Mouse (Mus musculus): ENCODE data around the gene Ints3. TPM values are rescaled to one million over a fixed set of nuclear protein-coding genes. Genes with fewer than 3 reads are reported as not detected.

Ints3 gene
- total and polyA plus RNA-seq, 2 experiments from 2014 or later: 20.4 to 71.7 TPM

DNA sequence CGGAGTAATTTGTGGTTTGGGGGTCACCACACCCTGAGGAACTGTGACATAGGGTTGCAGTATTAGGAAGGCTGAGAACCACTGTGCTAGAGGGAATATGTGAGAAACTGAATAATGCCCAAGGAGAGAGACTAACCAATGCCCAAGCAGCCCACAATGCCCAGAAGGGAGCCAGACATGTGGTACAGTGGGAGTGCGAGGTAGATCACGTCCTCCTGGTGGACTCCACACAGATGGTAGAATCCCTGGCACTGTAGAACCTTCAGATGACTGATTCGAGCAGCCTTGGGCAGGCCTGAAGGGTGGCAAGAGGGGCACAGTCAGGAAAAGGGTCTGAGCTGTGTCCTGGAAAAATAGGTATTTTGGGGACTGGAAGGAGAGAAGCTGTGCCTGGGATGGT is 45.2 kb downstream of the Ints3 start:
- DNase-seq (ENCODE audit: low spot score): no peak
- WGBS: 53% methylated on average over 4 of the region's 4 CpGs
- no peaks in the 10 kb centered on the region for H3K27me3 ChIP-seq (ENCODE audit: insufficient read depth, low read length)
- no peaks in the 10 kb centered on the region for H3K9me3 ChIP-seq (ENCODE audit: low read length)
- H3K36me3 ChIP-seq (ENCODE audit: insufficient read depth, low read length): peaks cover 27% of the 10 kb centered on the region
- H3K4me3 ChIP-seq (ENCODE audit: low read length): peak overlapping the region; percentile 71
- H3K4me1 ChIP-seq (ENCODE audit: insufficient read depth, low read length): peaks cover 23% of the 10 kb centered on the region
- H3K9ac ChIP-seq (replicated peaks; ENCODE audit: low read length): peak overlapping the region; percentile 92; the same call in 1 of the 2 replicates
- peak overlapping the region; percentile 90 for H3K4me2 ChIP-seq (ENCODE audit: low read depth, low read length)
- no peak for ATAC-seq
- peak overlapping the region; percentile 95 for H3K27ac ChIP-seq
- no peak for TF ChIP-seq CTCF (IDR thresholded peaks at IDR 0.05; ENCODE audit: low read depth)

DNA sequence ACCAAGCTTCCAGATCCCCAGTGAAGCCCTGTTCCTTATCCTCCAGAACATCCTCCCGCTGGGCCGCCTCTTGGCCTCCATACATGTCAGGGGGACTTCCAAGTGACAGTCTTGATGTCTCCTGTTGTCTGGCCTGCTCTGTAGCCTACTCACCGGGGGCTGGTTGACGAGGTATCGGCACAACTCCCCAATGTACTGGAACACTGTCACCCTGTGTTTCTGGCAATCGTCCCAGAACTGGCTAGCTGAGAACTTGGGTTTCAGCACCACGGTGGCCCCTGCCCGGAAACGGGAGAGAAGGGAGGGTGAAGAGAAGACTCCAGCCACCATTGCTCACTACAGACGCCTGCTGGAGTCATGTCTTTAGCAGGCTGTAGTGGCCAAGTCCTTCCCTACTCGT is 45.9 kb downstream of the Ints3 start:
- Histone ChIP-seq H3K4me2 (ENCODE audit: low read depth, low read length) (peak overlapping the region; percentile 90), H3K36me3 (ENCODE audit: insufficient read depth, low read length) (peaks cover 20% of the 10 kb centered on the region), H3K4me1 (ENCODE audit: insufficient read depth, low read length) (peaks cover 23% of the 10 kb centered on the region), H3K4me3 (ENCODE audit: low read length) (peak overlapping the region; percentile 71), H3K9me3 (ENCODE audit: low read length) (no peaks in the 10 kb centered on the region), H3K9ac (replicated peaks; ENCODE audit: low read length) (peak overlapping the region; percentile 92; the same call in 1 of the 2 replicates), H3K27me3 (ENCODE audit: insufficient read depth, low read length) (no peaks in the 10 kb centered on the region), H3K27ac (peak overlapping the region; percentile 32; the same call in 1 of the 2 replicates)
- ATAC-seq (no peak), DNase-seq (ENCODE audit: low spot score) (peak; percentile 57)
- TF ChIP-seq CTCF (IDR thresholded peaks at IDR 0.05; ENCODE audit: low read depth): peak; percentile 26; the same call in 1 of the 2 replicates
- WGBS: 31% methylated on average over 11 of the region's 11 CpGs

DNA sequence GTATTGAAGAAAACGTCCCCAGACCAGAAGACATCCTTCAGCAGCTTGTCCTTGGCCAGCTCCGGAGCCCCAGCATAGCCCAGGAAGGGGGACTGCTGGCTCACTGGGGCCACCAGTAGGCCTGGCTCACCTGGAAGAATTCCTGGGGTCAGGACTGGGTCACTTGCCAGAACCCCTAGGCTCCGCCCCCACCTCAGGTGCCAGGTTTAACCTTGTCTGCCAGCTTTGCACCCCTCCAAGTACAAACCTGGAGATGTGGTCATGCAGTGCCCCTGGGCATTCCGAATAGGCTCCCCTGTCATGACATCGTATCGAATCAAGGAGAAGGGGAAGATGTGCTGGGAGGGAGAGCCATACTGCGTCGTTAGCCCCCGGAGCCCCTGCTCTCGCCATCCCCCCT is 46.6 kb downstream of the Ints3 start:
- Histone ChIP-seq H3K9ac (replicated peaks; ENCODE audit: low read length) (peak overlapping the region; percentile 92; the same call in 1 of the 2 replicates), H3K27ac (no peak overlapping the region), H3K4me2 (ENCODE audit: low read depth, low read length) (peak overlapping the region; percentile 90), H3K9me3 (ENCODE audit: low read length) (no peaks in the 10 kb centered on the region), H3K4me1 (ENCODE audit: insufficient read depth, low read length) (peaks cover 23% of the 10 kb centered on the region), H3K27me3 (ENCODE audit: insufficient read depth, low read length) (no peaks in the 10 kb centered on the region), H3K4me3 (ENCODE audit: low read length) (no peak overlapping the region; the same call in 1 of the 2 replicates), H3K36me3 (ENCODE audit: insufficient read depth, low read length) (peaks cover 13% of the 10 kb centered on the region)
- DNase-seq (ENCODE audit: low spot score) (no peak), ATAC-seq (no peak)
- WGBS: 91% methylated on average over 10 of the region's 10 CpGs
- no peak for TF ChIP-seq CTCF (IDR thresholded peaks at IDR 0.05; ENCODE audit: low read depth)

DNA sequence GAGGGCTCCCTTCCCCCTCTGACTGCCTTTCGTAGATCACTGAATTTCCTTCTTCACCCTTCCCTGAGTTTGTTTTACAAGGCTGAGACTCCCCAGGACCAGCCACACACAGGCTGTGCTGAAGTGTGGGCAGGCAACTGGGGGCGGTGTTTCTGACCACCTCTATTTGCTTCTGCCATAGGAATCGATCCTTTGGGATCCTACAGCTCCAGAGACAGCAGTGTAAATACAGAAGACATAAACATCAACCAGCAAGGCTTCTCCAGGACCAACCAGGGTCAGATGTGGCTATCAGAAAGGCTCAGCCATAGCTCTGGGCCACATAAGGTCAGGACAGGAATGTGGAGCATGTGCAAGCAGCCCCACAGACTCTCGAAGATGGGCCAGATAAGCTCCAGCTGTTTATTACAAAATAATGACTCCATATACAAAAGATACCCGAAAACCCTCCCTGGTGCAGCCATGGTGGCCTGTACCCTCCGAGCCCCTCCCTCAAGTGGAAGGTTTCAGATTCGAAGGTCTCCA is 48.5 kb downstream of the Ints3 start:
- DNase-seq (ENCODE audit: low spot score) (no peak), ATAC-seq (no peak)
- Histone ChIP-seq H3K9me3 (ENCODE audit: low read length) (no peaks in the 10 kb centered on the region), H3K36me3 (ENCODE audit: insufficient read depth, low read length) (0 out of 2 replicates have a peak, but pooled peaks cover 5% of the 10 kb centered on the region), H3K4me1 (ENCODE audit: insufficient read depth, low read length) (peaks cover 18% of the 10 kb centered on the region), H3K4me3 (ENCODE audit: low read length) (no peak overlapping the region), H3K9ac (replicated peaks; ENCODE audit: low read length) (no peak overlapping the region), H3K27me3 (ENCODE audit: insufficient read depth, low read length) (no peaks in the 10 kb centered on the region), H3K4me2 (ENCODE audit: low read depth, low read length) (no peak overlapping the region), H3K27ac (no peak overlapping the region)
- WGBS: 78% methylated on average over 7 of the region's 7 CpGs
- TF ChIP-seq CTCF (IDR thresholded peaks at IDR 0.05; ENCODE audit: low read depth): no peak

DNA sequence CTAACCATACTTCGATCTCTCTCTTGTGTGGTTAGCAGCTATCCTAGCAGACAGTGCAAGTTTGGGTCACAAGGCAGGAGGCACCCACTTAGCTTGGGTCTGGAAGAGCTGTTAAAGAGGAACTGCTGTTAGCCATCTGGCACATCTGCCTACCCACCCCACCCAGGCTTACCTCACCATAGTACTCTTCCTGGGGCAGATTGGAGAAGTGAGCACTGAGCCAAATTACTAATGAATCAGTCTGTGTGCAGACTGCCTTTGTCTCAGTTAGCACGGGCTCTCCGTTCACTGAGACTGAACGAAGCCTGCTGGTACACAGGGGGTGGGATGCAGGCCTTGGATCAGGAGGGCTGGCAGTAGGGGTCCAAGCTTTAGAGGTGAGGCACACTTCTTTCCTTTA is 49.7 kb downstream of the Ints3 start:
- Histone ChIP-seq H3K9ac (replicated peaks; ENCODE audit: low read length) (no peak overlapping the region), H3K4me1 (ENCODE audit: insufficient read depth, low read length) (peaks cover 18% of the 10 kb centered on the region), H3K4me3 (ENCODE audit: low read length) (no peak overlapping the region), H3K36me3 (ENCODE audit: insufficient read depth, low read length) (0 out of 2 replicates have a peak, but pooled peaks cover 5% of the 10 kb centered on the region), H3K9me3 (ENCODE audit: low read length) (no peaks in the 10 kb centered on the region), H3K27ac (no peak overlapping the region), H3K4me2 (ENCODE audit: low read depth, low read length) (no peak overlapping the region), H3K27me3 (ENCODE audit: insufficient read depth, low read length) (no peaks in the 10 kb centered on the region)
- ATAC-seq (no peak; the same call in 1 of the 2 replicates), DNase-seq (ENCODE audit: low spot score) (peak; percentile 16)
- 44% methylated on average over 4 of the region's 4 CpGs for WGBS
- TF ChIP-seq CTCF (IDR thresholded peaks at IDR 0.05; ENCODE audit: low read depth): no peak

DNA sequence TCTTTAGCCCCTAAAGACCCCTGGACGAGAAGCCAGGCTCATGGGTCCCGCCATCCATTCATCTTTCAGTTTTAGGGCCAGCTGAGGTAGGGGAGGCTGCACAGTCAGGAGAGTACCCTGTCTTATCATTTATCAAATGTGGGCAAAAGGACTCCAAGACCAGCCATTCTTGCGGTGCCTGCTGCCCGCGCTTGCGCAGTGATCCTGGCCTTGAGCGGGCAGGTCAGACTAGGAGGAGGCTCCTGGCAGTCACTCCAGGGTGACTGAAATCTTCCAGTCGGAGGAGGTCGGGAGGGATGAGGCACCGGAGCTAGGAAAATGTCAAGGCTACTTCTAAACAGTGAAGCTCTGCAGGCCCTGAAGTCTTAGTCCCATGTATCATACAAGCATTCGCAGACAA is 51.7 kb downstream of the Ints3 start:
- no peak for ATAC-seq
- Histone ChIP-seq H3K27ac (no peak overlapping the region), H3K36me3 (ENCODE audit: insufficient read depth, low read length) (0 out of 2 replicates have a peak, but pooled peaks cover 5% of the 10 kb centered on the region), H3K4me1 (ENCODE audit: insufficient read depth, low read length) (no peaks in the 10 kb centered on the region; the same call in 1 of the 2 replicates), H3K9me3 (ENCODE audit: low read length) (no peaks in the 10 kb centered on the region), H3K9ac (replicated peaks; ENCODE audit: low read length) (no peak overlapping the region), H3K27me3 (ENCODE audit: insufficient read depth, low read length) (no peaks in the 10 kb centered on the region), H3K4me3 (ENCODE audit: low read length) (no peak overlapping the region), H3K4me2 (ENCODE audit: low read depth, low read length) (no peak overlapping the region)
- 73% methylated on average over 11 of the region's 11 CpGs for WGBS
- TF ChIP-seq CTCF (IDR thresholded peaks at IDR 0.05; ENCODE audit: low read depth): no peak
- no peak for DNase-seq (ENCODE audit: low spot score)

DNA sequence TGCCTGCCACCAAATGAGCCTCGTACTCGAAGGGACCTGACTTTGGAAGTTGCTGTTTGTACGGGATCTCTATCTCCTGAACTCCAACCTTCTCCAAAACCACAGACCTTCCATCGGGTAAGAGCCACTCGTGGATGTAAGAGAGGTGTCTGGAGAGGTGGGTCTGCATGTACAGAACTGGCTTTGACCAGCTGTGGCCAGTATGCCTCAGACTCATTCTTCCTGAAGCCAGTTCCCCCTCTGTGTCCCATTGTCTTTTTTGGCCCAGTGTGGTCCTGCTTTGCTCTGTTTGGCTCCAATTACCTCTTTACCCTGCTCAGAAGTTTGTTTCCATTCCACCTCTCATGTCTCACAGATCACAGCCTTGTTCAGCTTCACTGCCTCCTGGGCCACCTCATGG is 54.9 kb downstream of the Ints3 start:
- no peaks in the 10 kb centered on the region for H3K4me1 ChIP-seq (ENCODE audit: insufficient read depth, low read length)
- H3K27me3 ChIP-seq (ENCODE audit: insufficient read depth, low read length): no peaks in the 10 kb centered on the region
- no peaks in the 10 kb centered on the region for H3K9me3 ChIP-seq (ENCODE audit: low read length)
- DNase-seq (ENCODE audit: low spot score): no peak
- no peaks in the 10 kb centered on the region for H3K36me3 ChIP-seq (ENCODE audit: insufficient read depth, low read length)
- no peak overlapping the region for H3K9ac ChIP-seq (replicated peaks; ENCODE audit: low read length)
- no peak overlapping the region for H3K4me2 ChIP-seq (ENCODE audit: low read depth, low read length)
- ATAC-seq: no peak
- no peak overlapping the region for H3K27ac ChIP-seq
- 77% methylated on average over 5 of the region's 5 CpGs for WGBS
- TF ChIP-seq CTCF (IDR thresholded peaks at IDR 0.05; ENCODE audit: low read depth): no peak
- H3K4me3 ChIP-seq (ENCODE audit: low read length): no peak overlapping the region
